Mouse (Mus musculus): ENCODE measurements around the gene Vmn1r201.

Gene Vmn1r201

DNA sequence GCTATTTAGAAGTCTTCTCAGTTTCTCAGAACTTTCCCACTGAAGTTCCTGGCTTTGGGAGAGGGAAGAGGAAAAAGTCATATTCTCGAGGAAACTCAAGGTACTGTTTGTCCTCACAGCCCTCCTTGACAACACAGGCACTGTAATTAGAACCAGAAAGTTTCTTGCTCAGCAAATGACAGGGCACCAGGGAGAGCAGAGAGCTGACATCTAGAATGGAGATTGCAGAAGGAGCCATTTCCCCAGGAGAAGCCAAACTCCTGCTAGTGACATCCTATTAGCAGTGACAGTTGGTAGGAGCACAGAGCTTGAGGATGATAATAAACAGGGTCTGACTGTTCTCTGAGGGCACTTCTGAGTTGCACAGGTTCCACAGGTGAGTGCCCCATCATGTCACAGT lies at the start of gene Vmn1r201:
TSS of gene Vmn1r201 (plus strand) at position 301 of the 400 bp plus-strand sequence.
- DNase-seq (ENCODE audit: inconsistent ontology term), result no peak

GRCm38 (mm10) chr13:22455145-22455544 lies 16.6 kb upstream of the Vmn1r201 start:
- no peak for DNase-seq (ENCODE audit: inconsistent ontology term)

DNA sequence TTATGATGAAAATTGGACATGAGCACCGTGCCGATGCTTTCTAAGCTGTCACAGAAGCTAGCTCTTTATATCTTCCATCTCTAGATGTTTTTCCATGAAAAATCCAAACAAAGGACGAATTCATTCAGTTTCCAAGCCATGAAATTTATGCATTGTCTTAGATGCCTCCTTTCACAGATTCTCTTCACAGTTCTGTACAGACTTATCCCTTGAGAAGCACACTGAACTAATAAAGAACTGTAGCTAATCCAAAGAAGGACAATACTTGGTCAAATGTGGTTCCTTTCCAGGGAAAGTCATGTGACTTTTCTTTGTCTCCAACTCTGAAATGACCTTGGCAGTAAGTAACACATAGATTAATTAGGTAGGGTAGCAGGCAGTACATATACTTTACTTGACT lies 30.7 kb downstream of the Vmn1r201 start:
- DNase-seq (ENCODE audit: inconsistent ontology term), result no peak

DNA sequence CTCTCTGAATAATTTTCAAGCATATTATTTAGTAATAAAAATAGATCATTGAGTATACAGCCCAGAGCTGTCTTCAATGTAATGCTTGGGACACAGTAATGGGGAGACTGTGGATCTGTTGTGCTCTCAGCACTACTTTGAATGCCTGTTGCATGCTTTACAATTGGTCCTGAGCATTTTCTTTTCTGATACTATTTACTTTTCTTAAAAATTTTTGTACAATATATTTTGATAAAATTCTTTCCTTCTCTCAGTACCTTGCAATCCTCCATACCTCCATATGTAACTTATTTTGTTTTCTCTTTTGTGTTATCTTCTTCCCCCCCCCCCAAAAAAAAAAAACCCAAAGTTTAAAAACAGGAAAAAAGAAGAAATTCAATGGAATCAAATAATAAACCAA lies 33.6 kb downstream of the Vmn1r201 start, which contains the start of gene Vmn1r202:
TSS of gene Vmn1r202 (minus strand) at position 101 of the 400 bp plus-strand sequence.
- no peak for DNase-seq (ENCODE audit: inconsistent ontology term)

DNA sequence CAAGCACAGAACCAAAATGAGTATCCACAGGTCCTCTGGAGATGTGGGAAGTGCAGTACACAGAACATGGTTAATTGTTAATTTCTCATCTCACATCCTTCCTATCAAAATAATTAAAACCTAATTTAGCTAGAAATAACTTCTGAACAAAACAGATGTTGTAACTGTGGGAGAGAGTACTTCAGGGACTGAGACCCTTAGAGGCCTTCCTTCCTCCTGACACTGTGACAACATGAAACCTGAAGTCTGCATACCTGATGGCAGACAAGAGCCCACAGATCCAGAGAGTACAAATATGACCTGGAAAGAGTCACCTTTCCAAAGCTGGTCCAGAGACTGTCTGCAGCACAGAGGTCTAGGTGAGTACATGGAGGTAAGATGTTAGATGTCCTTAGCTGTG lies 46.1 kb downstream of the Vmn1r201 start, which contains the start of gene Vmn1r203:
TSS of gene Vmn1r203 (plus strand) at position 301 of the 400 bp plus-strand sequence.
- DNase-seq (ENCODE audit: inconsistent ontology term), result no peak
